Mouse (Mus musculus) hindbrain, postnatal 0 days (tissue): Measurements from ENCODE around the gene 2900026A02Rik. TPM values are rescaled to one million over a fixed set of nuclear protein-coding genes. Genes with fewer than 3 reads are reported as not detected.

Source experiments
- ATAC-seq: fragments of 200-750 bp; cut with Nextera tagmentation; 2 replicates; pipeline ENCODE4 v1.8.0; 2017; ENCODE audit warnings: mild to moderate bottlenecking, moderate TSS enrichment, moderate library complexity
- DNase-seq: peaks from one replicate; pipeline ENCODE4 v3.0.0-alpha.2; 2015; ENCODE audit warnings: low spot score
- H3K27ac ChIP-seq: fragments of 300-500 bp; sonication (generic); 2 replicates; pipeline ENCODE4 v1.5.1; 2014; ENCODE audit warnings: mild to moderate bottlenecking
- H3K27me3 ChIP-seq: fragments of 300-500 bp; sonication (generic); 2 replicates; pipeline ENCODE4 v1.6.1; 2014; ENCODE audit warnings: low read length, mixed read lengths; ENCODE audit not compliant: insufficient read depth
- H3K36me3 ChIP-seq: fragments of 300-500 bp; sonication (generic); 2 replicates; pipeline ENCODE4 v1.6.1; 2014; ENCODE audit warnings: low read length, mixed read lengths; ENCODE audit not compliant: insufficient read depth
- H3K4me1 ChIP-seq: fragments of 300-500 bp; sonication (generic); 2 replicates; pipeline ENCODE4 v1.6.1; 2014; ENCODE audit warnings: antibody characterized with exemption, low read length, mixed read lengths; ENCODE audit not compliant: insufficient read depth
- H3K4me2 ChIP-seq: fragments of 300-500 bp; sonication (generic); 2 replicates; pipeline ENCODE4 v1.6.1; 2014; ENCODE audit warnings: low read depth, mild to moderate bottlenecking, low read length, moderate library complexity, mixed read lengths
- H3K4me3 ChIP-seq: fragments of 300-500 bp; sonication (generic); 2 replicates; pipeline ENCODE4 v1.5.1; 2014; ENCODE audit warnings: low read length
- H3K9ac ChIP-seq: fragments of 300-500 bp; sonication (generic); replicated peaks from 2 replicates; pipeline ENCODE4 v1.6.1; 2014; ENCODE audit warnings: mild to moderate bottlenecking, low read length, moderate library complexity, mixed read lengths
- H3K9me3 ChIP-seq: fragments of 300-500 bp; sonication (generic); 2 replicates; pipeline ENCODE4 v1.6.1; 2016; ENCODE audit warnings: low read length, mixed read lengths
- CTCF ChIP-seq: IDR thresholded peaks from 2 replicates; pipeline ENCODE4 v1.5.1; 2016; ENCODE audit warnings: antibody characterized with exemption, control low read depth, low read depth
- WGBS: fragments of 180-500 bp; shearing (Covaris S2); extraction: QIAGEN DNeasy Blood & Tissue Kit; methylation state at CpG from one replicate; pipeline ENCODE4 v1.1.7; 2014; 5-methylcytosine and 5-hydroxymethylcytosine counted together
- polyA plus RNA-seq: library from polyadenylated mRNA; unstranded; fragments of >200 nt; fragmentation: Nextera tagmentation; extraction: Ambion mirVana; gene quantifications from 2 replicates; pipeline ENCODE4 v1.2.1, GENCODE M21; 2015
- total RNA-seq: library from RNA; depleted of rRNA; stranded (reverse); fragments of >200 nt; gene quantifications from 2 replicates; pipeline ENCODE4 v1.2.3, GENCODE M21; 2014

Gene 2900026A02Rik
- total and polyA plus RNA-seq, 2 experiments from 2014 or later, result 3.1 to 10.6 TPM

DNA sequence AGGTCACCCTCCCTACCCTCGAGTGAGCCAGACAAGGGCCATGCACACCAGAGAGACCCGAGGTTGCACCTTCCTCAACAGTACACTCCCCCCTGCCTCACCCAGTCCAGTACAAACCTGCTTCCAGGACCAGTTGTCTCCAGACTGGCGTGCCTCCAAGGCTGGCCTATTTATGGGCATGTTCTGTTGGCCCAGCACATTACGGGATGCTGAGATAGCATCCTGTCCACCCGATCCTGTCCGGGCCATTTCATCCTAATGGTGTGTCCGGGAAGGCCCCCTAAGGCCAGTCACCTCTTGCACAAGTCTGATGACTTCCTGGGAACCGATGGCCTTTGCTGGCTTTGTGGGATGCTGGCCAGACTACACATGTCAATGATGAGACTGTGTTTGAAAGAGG is 139.6 kb downstream of the 2900026A02Rik start, which contains the start of gene Crybb3:
Gene Crybb3, minus strand, starts transcription at position 146 of the 400 bp plus-strand sequence.
- Histone ChIP-seq H3K4me1 (0 out of 2 replicates have a peak, but pooled peaks cover 3% of the 10 kb centered on the region), H3K36me3 (no peaks in the 10 kb centered on the region), H3K4me2 (no peak within 1 kb of the TSS), H3K27me3 (no peaks in the 10 kb centered on the region), H3K9me3 (no peaks in the 10 kb centered on the region), H3K27ac (no peak within 1 kb of the TSS), H3K4me3 (no peak within 1 kb of the TSS), H3K9ac (no peak within 1 kb of the TSS)
- no peak for ATAC-seq
- DNase-seq, result peak; percentile 38
- WGBS, result 58% methylated on average over 8 of the region's 8 CpGs
- no peak for TF ChIP-seq CTCF

DNA sequence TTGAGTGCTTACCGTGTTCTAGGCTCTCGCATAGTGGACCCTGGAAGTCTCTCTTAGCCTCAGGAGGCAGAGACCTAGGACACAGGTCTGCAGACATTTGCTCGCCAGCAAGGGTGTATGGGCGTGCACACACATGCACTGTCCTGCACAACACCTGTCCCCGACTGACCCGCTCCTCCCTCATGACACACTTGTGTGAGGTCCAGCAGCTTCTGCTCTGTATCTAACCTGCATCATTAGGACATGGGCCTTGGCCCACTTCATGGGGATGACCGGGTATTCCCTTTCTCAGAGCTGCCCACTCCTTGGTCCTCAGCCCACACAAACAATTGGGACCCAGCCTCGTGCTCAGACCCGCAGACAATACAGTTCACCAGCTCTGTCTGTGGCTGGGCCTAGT is 140.0 kb downstream of the 2900026A02Rik start:
- DNase-seq (no peak), ATAC-seq (0 out of 2 replicates have a peak, but pooled peaks have one; percentile 13)
- H3K4me3 ChIP-seq, result no peak overlapping the region
- no peak overlapping the region for H3K27ac ChIP-seq
- H3K9me3 ChIP-seq, result no peaks in the 10 kb centered on the region
- no peak for TF ChIP-seq CTCF
- no peaks in the 10 kb centered on the region for H3K27me3 ChIP-seq
- 0 out of 2 replicates have a peak, but pooled peaks cover 2% of the 10 kb centered on the region for H3K4me1 ChIP-seq
- H3K4me2 ChIP-seq, result no peak overlapping the region
- no peaks in the 10 kb centered on the region for H3K36me3 ChIP-seq
- WGBS, result 89% methylated on average over 9 of the region's 9 CpGs
- H3K9ac ChIP-seq, result no peak overlapping the region

DNA sequence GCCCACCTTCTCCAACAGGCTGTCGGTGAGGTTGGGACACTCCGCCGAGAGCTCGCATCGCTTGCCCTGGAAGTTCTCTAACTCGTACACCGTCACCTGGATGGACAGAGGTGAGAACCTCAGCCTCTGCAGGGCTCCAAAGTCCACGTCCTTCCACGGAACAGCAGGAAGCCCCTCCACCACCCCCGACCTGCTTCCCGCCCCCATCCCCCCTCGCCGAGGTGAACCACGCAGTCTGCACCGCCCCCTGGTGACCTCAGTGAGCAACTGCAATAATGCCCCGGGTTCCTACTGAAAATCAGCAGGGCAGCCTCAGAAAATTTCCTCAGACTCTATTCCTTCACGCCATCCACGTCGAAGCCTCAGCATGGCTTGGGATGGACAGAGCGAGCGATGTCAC is 141.3 kb downstream of the 2900026A02Rik start:
- H3K27me3 ChIP-seq, result no peaks in the 10 kb centered on the region
- ATAC-seq (no peak), DNase-seq (peak; percentile 77)
- H3K4me2 ChIP-seq, result peak overlapping the region; percentile 30; the same call in 1 of the 2 replicates
- no peak overlapping the region for H3K4me3 ChIP-seq
- no peaks in the 10 kb centered on the region for H3K36me3 ChIP-seq
- H3K27ac ChIP-seq, result no peak overlapping the region
- no peaks in the 10 kb centered on the region for H3K4me1 ChIP-seq
- H3K9ac ChIP-seq, result no peak overlapping the region
- WGBS, result 24% methylated on average over 21 of the region's 21 CpGs
- TF ChIP-seq CTCF, result peak; percentile 73
- H3K9me3 ChIP-seq, result no peaks in the 10 kb centered on the region

DNA sequence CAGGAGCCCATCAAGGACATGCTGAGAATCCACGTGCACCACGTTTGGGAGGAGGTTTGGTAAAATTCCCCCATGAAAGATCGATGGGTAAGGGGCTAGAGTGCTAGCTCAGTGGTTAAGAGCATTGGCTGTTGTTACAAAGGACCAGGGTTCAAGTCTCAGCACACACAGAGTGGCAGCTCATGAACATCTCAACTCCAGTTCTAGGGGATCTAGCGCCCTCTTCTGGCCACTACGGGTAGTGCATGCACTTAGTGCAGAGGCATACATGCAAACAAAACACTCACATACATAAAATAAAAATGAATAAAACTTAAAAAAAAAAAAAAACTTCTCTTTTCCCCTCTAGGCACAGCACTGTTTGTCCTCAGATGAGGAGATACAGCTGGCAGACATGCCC is 142.3 kb downstream of the 2900026A02Rik start:
- no peak overlapping the region for H3K4me3 ChIP-seq
- no peaks in the 10 kb centered on the region for H3K9me3 ChIP-seq
- no peaks in the 10 kb centered on the region for H3K36me3 ChIP-seq
- peak; percentile 63 for TF ChIP-seq CTCF
- no peaks in the 10 kb centered on the region for H3K27me3 ChIP-seq
- no peaks in the 10 kb centered on the region for H3K4me1 ChIP-seq
- 65% methylated on average over 5 of the region's 5 CpGs for WGBS
- no peak overlapping the region for H3K4me2 ChIP-seq
- H3K27ac ChIP-seq, result no peak overlapping the region
- no peak overlapping the region for H3K9ac ChIP-seq
- ATAC-seq, result no peak
- DNase-seq, result no peak

DNA sequence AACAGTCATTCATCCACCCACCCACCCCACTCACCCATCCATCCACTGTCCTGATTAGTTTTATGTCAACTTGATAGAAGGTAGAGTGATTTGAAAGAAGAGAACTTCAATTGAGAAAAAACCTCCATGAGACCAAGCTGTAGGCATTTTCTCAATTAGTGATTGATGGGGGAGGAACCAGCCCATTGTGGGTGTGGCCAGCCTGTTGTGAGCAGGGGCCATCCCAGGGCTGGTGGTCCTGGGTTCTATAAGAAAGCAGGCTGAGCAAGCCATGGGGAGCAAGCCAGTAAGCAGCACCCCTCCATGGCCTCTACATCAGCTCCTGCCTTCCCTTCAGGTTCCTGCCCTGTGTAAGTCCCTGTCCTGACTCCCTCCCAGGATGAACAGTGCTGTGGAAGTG is 151.0 kb downstream of the 2900026A02Rik start, which contains the start of gene Crybb2:
Gene Crybb2, minus strand, starts transcription at position 101 of the 400 bp plus-strand sequence.
- no peak for ATAC-seq
- no peak within 1 kb of the TSS for H3K27ac ChIP-seq
- no peak within 1 kb of the TSS for H3K4me2 ChIP-seq
- H3K4me3 ChIP-seq, result no peak within 1 kb of the TSS
- H3K4me1 ChIP-seq, result no peaks in the 10 kb centered on the region
- H3K36me3 ChIP-seq, result no peaks in the 10 kb centered on the region
- no peaks in the 10 kb centered on the region for H3K27me3 ChIP-seq
- no peak for DNase-seq
- H3K9me3 ChIP-seq, result no peaks in the 10 kb centered on the region
- no peak for TF ChIP-seq CTCF
- H3K9ac ChIP-seq, result no peak within 1 kb of the TSS

DNA sequence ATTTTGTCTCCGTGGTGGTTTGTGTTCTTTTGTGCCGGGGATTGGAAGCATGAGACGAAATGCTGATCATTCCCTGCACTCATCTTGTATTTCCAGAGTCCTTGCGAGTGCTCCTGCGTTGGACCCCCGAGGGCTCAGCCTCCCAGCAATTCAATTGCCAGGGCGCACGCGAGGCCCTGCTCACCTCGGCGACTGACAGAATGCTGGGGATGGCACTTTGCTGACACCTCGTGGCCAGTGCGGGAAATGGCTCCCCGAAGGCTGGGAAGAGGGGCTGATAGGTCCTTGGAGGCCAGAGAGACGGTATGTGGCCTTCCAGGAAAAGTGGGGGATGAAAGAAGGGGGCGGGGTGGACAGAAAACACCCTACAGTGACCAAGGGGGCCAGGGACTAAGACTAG is 166.7 kb downstream of the 2900026A02Rik start:
- DNase-seq (peak; percentile 87), ATAC-seq (peak; percentile 60)
- WGBS, result 4% methylated on average over 16 of the region's 16 CpGs

DNA sequence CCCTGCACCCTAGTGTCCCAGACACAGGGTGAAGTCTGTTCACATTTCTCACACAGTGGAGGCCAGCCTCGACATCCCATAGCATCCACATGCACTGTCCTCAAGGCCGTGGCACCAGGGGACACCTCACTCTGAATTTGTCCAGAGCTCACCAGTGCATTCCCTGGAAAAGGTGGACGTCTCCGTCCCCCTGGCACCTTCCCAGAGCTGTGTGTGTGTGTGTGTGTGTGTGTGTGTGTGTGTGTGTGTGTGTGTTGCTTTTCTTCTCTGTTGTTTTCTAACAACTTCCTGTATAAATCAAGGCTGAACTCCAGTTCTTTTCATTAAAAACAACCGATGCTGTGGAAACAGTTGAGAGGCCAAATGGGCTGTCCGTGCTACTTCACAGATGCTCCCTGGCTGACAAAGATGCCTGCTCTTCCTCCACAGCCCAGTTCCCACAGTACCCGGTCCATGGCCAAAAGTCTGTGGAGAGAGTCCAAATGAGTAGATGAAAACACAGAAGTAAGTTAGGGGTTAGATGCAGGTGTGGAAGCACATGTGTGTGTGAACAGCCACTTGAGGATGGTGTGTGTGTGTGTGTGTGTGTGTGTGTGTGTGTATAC is 170.4 kb downstream of the 2900026A02Rik start:
- H3K27ac ChIP-seq, result peak overlapping the region; percentile 42; the same call in 1 of the 2 replicates
- H3K4me3 ChIP-seq, result no peak overlapping the region
- WGBS, result 42% methylated on average over 7 of the region's 7 CpGs
- H3K9me3 ChIP-seq, result no peaks in the 10 kb centered on the region
- peaks cover 11% of the 10 kb centered on the region; the same call in 1 of the 2 replicates for H3K4me1 ChIP-seq
- H3K9ac ChIP-seq, result no peak overlapping the region
- H3K27me3 ChIP-seq, result no peaks in the 10 kb centered on the region
- ATAC-seq (no peak), DNase-seq (peak; percentile 49)
- no peak for TF ChIP-seq CTCF
- H3K36me3 ChIP-seq, result no peaks in the 10 kb centered on the region
- H3K4me2 ChIP-seq, result no peak overlapping the region

More for the DNA sequence above, 166.7 kb downstream of the 2900026A02Rik start:
- H3K27me3 ChIP-seq, result no peaks in the 10 kb centered on the region
- no peak overlapping the region for H3K4me3 ChIP-seq
- H3K9ac ChIP-seq, result no peak overlapping the region
- no peaks in the 10 kb centered on the region for H3K9me3 ChIP-seq
- H3K36me3 ChIP-seq, result no peaks in the 10 kb centered on the region
- peak; percentile 100 for TF ChIP-seq CTCF
- peaks cover 11% of the 10 kb centered on the region; the same call in 1 of the 2 replicates for H3K4me1 ChIP-seq
- H3K4me2 ChIP-seq, result no peak overlapping the region
- no peak overlapping the region for H3K27ac ChIP-seq
